Mouse (Mus musculus) kidney, postnatal 0 days (tissue): ENCODE measurements around the gene Wls. TPM values are rescaled to one million over a fixed set of nuclear protein-coding genes. Genes with fewer than 3 reads are reported as not detected.

Experiments used
- ATAC-seq: fragments of 200-750 bp; cut with Nextera tagmentation; replicated peaks from 2 replicates; pipeline ENCODE4 v1.8.0; 2017; ENCODE audit warnings: low read depth, moderate number of reproducible peaks, moderate TSS enrichment, moderate library complexity; ENCODE audit not compliant: low FRiP score
- DNase-seq: peaks from one replicate; pipeline ENCODE4 v3.0.0-alpha.2; 2016; ENCODE audit warnings: low spot score
- H3K27ac ChIP-seq: fragments of 300-500 bp; sonication (generic); 2 replicates; pipeline ENCODE4 v1.5.1; 2014; ENCODE audit warnings: mild to moderate bottlenecking
- H3K27me3 ChIP-seq: fragments of 300-500 bp; sonication (generic); 2 replicates; pipeline ENCODE4 v1.6.1; 2014; ENCODE audit warnings: low read length, mixed read lengths; ENCODE audit not compliant: insufficient read depth
- H3K36me3 ChIP-seq: fragments of 300-500 bp; sonication (generic); 2 replicates; pipeline ENCODE4 v1.6.1; 2014; ENCODE audit warnings: low read length, mixed read lengths; ENCODE audit not compliant: insufficient read depth
- H3K4me1 ChIP-seq: fragments of 300-500 bp; sonication (generic); replicated peaks from 2 replicates; pipeline ENCODE4 v1.6.1; 2014; ENCODE audit warnings: antibody characterized with exemption, low read length, mixed read lengths; ENCODE audit not compliant: insufficient read depth
- H3K4me2 ChIP-seq: fragments of 300-500 bp; sonication (generic); 2 replicates; pipeline ENCODE4 v1.6.1; 2014; ENCODE audit warnings: mild to moderate bottlenecking, low read length, moderate library complexity, mixed read lengths
- H3K4me3 ChIP-seq: fragments of 300-500 bp; sonication (generic); replicated peaks from 2 replicates; pipeline ENCODE4 v1.5.1; 2014; ENCODE audit warnings: low read depth, low read length
- H3K9ac ChIP-seq: fragments of 300-500 bp; sonication (generic); 2 replicates; pipeline ENCODE4 v1.6.1; 2014; ENCODE audit warnings: low read depth, low read length
- H3K9me3 ChIP-seq: fragments of 300-500 bp; sonication (generic); replicated peaks from 2 replicates; pipeline ENCODE4 v1.6.1; 2016; ENCODE audit warnings: low read length, inconsistent platforms, mixed read lengths
- CTCF ChIP-seq: IDR thresholded peaks from 2 replicates; pipeline ENCODE4 v1.5.1; 2016; ENCODE audit warnings: antibody characterized with exemption, low read depth, mild to moderate bottlenecking, moderate library complexity
- WGBS: fragments of 180-500 bp; shearing (Covaris S2); extraction: QIAGEN DNeasy Blood & Tissue Kit; methylation state at CpG from one replicate; pipeline ENCODE4 v1.1.7; 2014; 5-methylcytosine and 5-hydroxymethylcytosine counted together
- polyA plus RNA-seq: library from polyadenylated mRNA; unstranded; fragments of >200 nt; fragmentation: Nextera tagmentation; extraction: Ambion mirVana; gene quantifications from 2 replicates; pipeline ENCODE4 v1.2.1, GENCODE M21; 2015

The Wls gene
- polyA plus RNA-seq, 1 experiment from 2014 or later, result 146 TPM

DNA sequence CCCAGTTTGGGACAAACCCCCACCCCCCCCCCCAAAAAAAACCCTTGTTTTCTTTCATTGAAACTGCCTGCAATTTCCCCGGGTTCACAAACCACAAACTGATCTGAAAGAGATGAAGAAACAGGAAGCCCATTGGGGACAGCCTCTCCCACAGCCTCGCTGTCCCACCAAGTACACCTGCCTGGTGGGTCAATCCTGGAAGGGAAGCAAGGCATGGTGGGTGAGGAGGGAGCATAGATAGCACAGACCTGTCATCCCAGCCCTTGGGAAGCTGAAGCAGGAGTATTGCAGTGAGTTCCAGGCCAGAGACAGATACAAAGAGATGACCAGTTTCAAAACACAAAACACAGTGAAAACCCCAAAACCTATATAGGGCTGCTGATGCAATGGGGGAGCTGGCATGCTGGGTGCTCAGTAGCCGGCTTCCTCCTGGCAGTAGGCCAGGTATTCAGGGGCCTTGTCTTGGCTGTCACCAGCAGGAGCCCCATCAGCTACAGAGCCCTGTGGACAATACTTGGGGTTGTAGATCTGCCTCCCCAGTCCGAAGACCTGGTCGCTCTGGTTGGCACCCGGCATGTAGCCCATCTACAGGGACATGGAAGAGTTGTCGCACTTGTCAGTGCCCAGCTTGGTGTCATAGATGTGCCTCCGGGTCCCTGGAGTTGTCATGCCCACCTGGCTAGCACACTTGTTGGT is 51.7 kb downstream of the Wls start:
- H3K9ac ChIP-seq, result no peak overlapping the region
- no peak for DNase-seq
- no peak overlapping the region for H3K27ac ChIP-seq
- H3K4me2 ChIP-seq, result no peak overlapping the region
- H3K9me3 ChIP-seq, result no peaks in the 10 kb centered on the region
- ATAC-seq, result no peak
- no peak overlapping the region for H3K4me3 ChIP-seq
- no peak for TF ChIP-seq CTCF
- H3K27me3 ChIP-seq, result no peaks in the 10 kb centered on the region
- no peaks in the 10 kb centered on the region for H3K36me3 ChIP-seq
- H3K4me1 ChIP-seq, result no peaks in the 10 kb centered on the region
- 89% methylated on average over 8 of the region's 8 CpGs for WGBS

GRCm38 (mm10) chr3:159907329-159907728 is 67.9 kb downstream of the Wls start:
- 93% methylated on average over 1 of the region's 1 CpGs for WGBS

DNA sequence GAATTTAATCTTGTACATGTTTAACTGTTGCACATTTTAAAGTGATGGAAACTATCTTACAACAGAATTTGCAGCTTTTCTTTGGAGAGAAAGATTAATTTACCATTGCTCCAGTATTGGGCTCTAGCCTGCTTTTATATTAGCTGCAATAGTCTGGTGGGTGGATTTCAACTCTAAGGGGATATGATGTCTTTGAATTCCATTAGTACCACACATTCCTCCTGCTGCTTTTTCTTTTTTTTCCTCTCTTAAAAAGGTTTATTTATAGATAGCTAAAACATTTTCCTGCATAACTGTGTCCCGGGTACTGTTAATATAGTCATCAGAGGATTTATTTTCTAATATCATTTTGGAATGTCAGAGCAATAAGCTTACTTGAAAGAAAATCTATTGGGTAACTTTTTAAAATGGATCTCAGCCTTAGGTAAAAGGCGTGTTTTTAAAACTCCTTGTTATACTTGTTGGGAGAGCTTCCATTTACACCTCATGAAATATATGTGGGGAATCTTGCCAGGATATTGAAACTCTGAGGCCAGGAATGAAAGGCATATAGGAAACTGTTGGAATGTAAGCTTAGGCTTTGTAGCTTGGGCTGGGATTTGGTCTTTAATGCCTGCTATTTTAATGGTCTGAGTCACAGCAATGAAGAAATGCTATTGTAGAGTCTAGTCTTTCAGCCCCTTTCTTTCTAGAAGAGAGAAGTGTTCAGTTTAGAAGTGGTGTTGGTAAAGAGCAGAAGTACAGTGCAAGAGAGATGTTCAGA is 78.0 kb downstream of the Wls start:
- Histone ChIP-seq H3K27me3 (no peaks in the 10 kb centered on the region), H3K4me3 (no peak overlapping the region), H3K27ac (no peak overlapping the region), H3K4me2 (no peak overlapping the region), H3K9ac (no peak overlapping the region), H3K36me3 (peaks cover 6% of the 10 kb centered on the region; the same call in 1 of the 2 replicates), H3K4me1 (no peaks in the 10 kb centered on the region), H3K9me3 (no peaks in the 10 kb centered on the region)
- 81% methylated on average over 2 of the region's 2 CpGs for WGBS
- DNase-seq (no peak), ATAC-seq (no peak)
- no peak for TF ChIP-seq CTCF

More at GRCm38 (mm10) chr3:159907329-159907728, 67.9 kb downstream of the Wls start:
- Histone ChIP-seq H3K4me1 (no peaks in the 10 kb centered on the region), H3K9me3 (no peaks in the 10 kb centered on the region), H3K4me2 (no peak overlapping the region), H3K27me3 (no peaks in the 10 kb centered on the region), H3K4me3 (no peak overlapping the region), H3K36me3 (peaks cover 11% of the 10 kb centered on the region), H3K9ac (no peak overlapping the region), H3K27ac (no peak overlapping the region)
- TF ChIP-seq CTCF, result no peak
- DNase-seq (no peak), ATAC-seq (no peak)

Other genes starting within 250 kb of the Wls start
- not detected in 2 replicates for gene Rpe65, start 240.5 kb upstream of the Wls start, polyA plus RNA-seq